Mouse (Mus musculus) gastrocnemius, adult 2 months (tissue): ENCODE results near the gene Tnc. TPM values are rescaled to one million over a fixed set of nuclear protein-coding genes. Genes with fewer than 3 reads are reported as not detected.

Experiments used
- DNase-seq: peaks from one replicate; pipeline ENCODE4 v3.0.0; 2022
- H3K27ac ChIP-seq: fragments of 200-600 bp; 2 replicates; pipeline ENCODE4 v1.8.1; 2022; ENCODE audit warnings: mild to moderate bottlenecking
- H3K4me3 ChIP-seq: fragments of 200-600 bp; 2 replicates; pipeline ENCODE4 v1.8.1; 2022; ENCODE audit warnings: mild to moderate bottlenecking, moderate library complexity
- CTCF ChIP-seq: fragments of 200-600 bp; IDR thresholded peaks from 2 replicates; pipeline ENCODE4 v1.8.1; 2022; ENCODE audit warnings: antibody characterized with exemption, mild to moderate bottlenecking, moderate library complexity
- intact Hi-C: fragments of 180-260 bp; cut with DNase I; formaldehyde crosslinking; loops from one replicate; pipeline ENCODE4 v1.15.1; 2025
- total RNA-seq, 2 experiments: library from RNA; stranded (reverse); gene quantifications; 2 replicates each; pipeline ENCODE4 v1.2.3; 2021

Tnc gene
- total RNA-seq, 2 experiments from 2014 or later = 1.7 to 10.0 TPM

GRCm38 (mm10) chr4:63941420-63941819, 105.4 kb downstream of the Tnc start:
- intact Hi-C loops = no loop called here
- Histone ChIP-seq H3K4me3 (no peak overlapping the region), H3K27ac (no peak overlapping the region)
- TF ChIP-seq CTCF = no peak
- DNase-seq = no peak

DNA sequence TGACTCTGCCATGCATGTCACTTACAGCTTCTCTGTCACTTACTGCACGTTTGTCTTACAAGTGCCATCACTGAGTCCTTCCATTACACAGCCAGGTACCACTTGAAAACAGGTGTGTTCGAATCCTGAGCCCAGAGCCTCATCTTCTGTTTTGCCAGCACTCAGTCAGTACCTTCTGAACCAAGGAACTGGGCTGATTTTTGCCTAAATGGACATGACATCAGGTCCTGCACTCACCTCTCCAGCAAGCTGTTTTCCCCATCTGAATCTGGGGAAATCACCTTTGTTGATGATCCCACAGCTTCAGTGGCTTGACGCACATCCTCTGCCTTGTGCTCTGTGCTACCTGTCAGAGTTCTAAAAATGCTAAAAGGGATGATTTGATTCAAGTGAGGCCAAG, 107.4 kb downstream of the Tnc start:
- Histone ChIP-seq H3K27ac (no peak overlapping the region), H3K4me3 (no peak overlapping the region)
- intact Hi-C loops = no loop called here
- DNase-seq = no peak
- no peak for TF ChIP-seq CTCF

DNA sequence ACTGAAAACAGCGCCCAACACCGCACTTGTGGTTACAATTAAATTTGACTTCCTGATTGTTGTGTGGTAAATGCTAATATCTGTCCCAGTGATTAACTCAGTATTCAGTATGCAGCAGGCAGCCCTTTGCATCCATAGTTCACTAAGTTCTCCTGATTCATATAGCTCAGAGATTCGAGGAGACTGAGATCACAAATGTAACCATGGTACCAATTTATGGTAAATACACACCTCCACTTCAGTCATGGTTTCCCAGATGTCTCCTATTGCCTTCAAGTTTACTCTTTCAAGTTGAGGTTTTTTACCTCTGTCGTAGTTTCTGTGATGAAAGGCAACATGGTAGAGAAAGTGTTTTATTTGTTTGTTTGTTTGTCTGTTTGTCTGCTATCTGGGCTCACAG, 110.9 kb downstream of the Tnc start:
- H3K27ac ChIP-seq = no peak overlapping the region

GRCm38 (mm10) chr4:63935314-63935713, 111.5 kb downstream of the Tnc start:
- no peak overlapping the region for H3K27ac ChIP-seq
- DNase-seq = no peak
- no peak overlapping the region for H3K4me3 ChIP-seq
- no peak for TF ChIP-seq CTCF
- intact Hi-C loops = no loop called here

More for the DNA sequence above, 110.9 kb downstream of the Tnc start:
- DNase-seq = no peak
- no peak overlapping the region for H3K4me3 ChIP-seq
- no peak for TF ChIP-seq CTCF
- intact Hi-C loops = no loop called here

- no peak for DNase-seq
- no peak for TF ChIP-seq CTCF
- intact Hi-C loops = no loop called here
- Histone ChIP-seq H3K27ac (no peak overlapping the region), H3K4me3 (no peak overlapping the region)
Measured at GRCm38 (mm10) chr4:63930863-63931262, 116.0 kb downstream of the Tnc start.

- Histone ChIP-seq H3K27ac (no peak overlapping the region), H3K4me3 (no peak overlapping the region)
- no peak for TF ChIP-seq CTCF
- intact Hi-C loops = no loop called here
- no peak for DNase-seq
Measured at GRCm38 (mm10) chr4:63929490-63929889, 117.3 kb downstream of the Tnc start.

- intact Hi-C loops = no loop called here
- TF ChIP-seq CTCF = no peak
- H3K27ac ChIP-seq = no peak overlapping the region
- H3K4me3 ChIP-seq = no peak overlapping the region
- no peak for DNase-seq
Measured at GRCm38 (mm10) chr4:63928192-63928591, 118.6 kb downstream of the Tnc start.

GRCm38 (mm10) chr4:63917181-63917580, 129.6 kb downstream of the Tnc start:
- intact Hi-C loops = no loop called here
- Histone ChIP-seq H3K27ac (no peak overlapping the region), H3K4me3 (no peak overlapping the region)
- no peak for TF ChIP-seq CTCF
- DNase-seq = no peak

- intact Hi-C loops = no loop called here
- no peak for DNase-seq
- Histone ChIP-seq H3K4me3 (no peak overlapping the region), H3K27ac (no peak overlapping the region)
- no peak for TF ChIP-seq CTCF
Measured at GRCm38 (mm10) chr4:63916753-63917152, 130.1 kb downstream of the Tnc start.

DNA sequence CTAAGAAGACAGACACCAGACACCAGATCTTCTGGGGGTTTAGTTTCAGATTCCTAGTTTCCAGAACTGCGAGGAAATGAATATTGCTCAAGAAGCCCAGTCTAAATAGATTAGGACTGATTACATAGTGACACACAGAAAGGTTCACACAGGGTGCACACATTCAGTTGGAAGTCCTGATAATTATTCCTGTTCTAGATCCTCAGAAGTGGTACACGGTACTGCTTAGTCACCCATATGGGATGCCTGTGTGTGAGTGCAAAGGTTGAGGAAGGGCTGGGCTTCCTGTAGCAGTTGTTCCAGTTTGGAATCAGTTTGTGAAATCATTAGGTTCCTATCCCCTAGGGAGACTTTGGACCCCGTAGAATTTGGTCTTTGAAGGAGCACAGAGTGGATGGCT, 130.5 kb downstream of the Tnc start:
- TF ChIP-seq CTCF = no peak
- Histone ChIP-seq H3K27ac (no peak overlapping the region), H3K4me3 (no peak overlapping the region)
- no peak for DNase-seq
- intact Hi-C loops = no loop called here

Other genes with a start within 250 kb of the Tnc start
- gene Tnfsf8, start 185.7 kb downstream of the Tnc start, total RNA-seq = not detected